ENCODE assay signal across 11 mouse cellular contexts in genomic region chr7:139528309-139529076, GRCm38 (mm10). TPM values are rescaled to one million over a fixed set of nuclear protein-coding genes. Genes with fewer than 3 reads are reported as not detected.
A peak's percentile ranks its signal among the peaks of the same experiment; 100 is the strongest.
DNase-seq lines count a peak whose midpoint lies in the region; ATAC-seq and TF ChIP-seq lines count a peak whose summit lies in the region.
"Had no signal": no experiment of that assay in that cellular context is flagged by ENCODE, and none has a peak within 500 bp of the region (broad histone marks: within the 10 kb centered on the region; RNA-seq: fewer than 3 reads in every experiment).

No protein-coding gene starts in this region.

- H3K4me2 ChIP-seq in forebrain, postnatal 0 days (ENCODE audit: low read depth) = no peak overlapping the region
- H3K4me2 ChIP-seq in midbrain, postnatal 0 days (ENCODE audit: low read depth, low read length, poor library complexity, severe bottlenecking) = no peak overlapping the region
- H3K4me2 ChIP-seq: lung, embryonic 15.5 days had no signal

- no peak overlapping the region for H3K27ac ChIP-seq in forebrain, postnatal 0 days (ENCODE audit: low read depth, low read length)
- H3K27ac ChIP-seq in midbrain, postnatal 0 days (ENCODE audit: low read depth, low read length) = no peak overlapping the region
- H3K27ac ChIP-seq: lung, embryonic 15.5 days had no signal

- peak; percentile 18 for DNase-seq in adrenal gland, postnatal 14 days
- no peak for DNase-seq in adrenal gland, adult 2 months
- DNase-seq in brain, adult 2 months (ENCODE audit: low read depth, low spot score) = peak; percentile 83
- DNase-seq in forebrain, postnatal 0 days = peak; percentile 26
- DNase-seq in midbrain, postnatal 0 days (ENCODE audit: low spot score) = peak; percentile 35
- DNase-seq in left cerebral cortex, postnatal 4 days = no peak
- DNase-seq in cerebellum, postnatal 4 days (ENCODE audit: low spot score in 2 of 2) = no peak
- no peak for DNase-seq in heart, adult 18-20 months
- DNase-seq: cerebellum, adult 9-11 months had no signal

- no peak overlapping the region for H3K9ac ChIP-seq in forebrain, postnatal 0 days
- no peak overlapping the region for H3K9ac ChIP-seq in midbrain, postnatal 0 days (replicated peaks; ENCODE audit: low read length, poor library complexity, severe bottlenecking)
- H3K9ac ChIP-seq: lung, embryonic 15.5 days had no signal

- no peaks in the 10 kb centered on the region for H3K9me3 ChIP-seq in forebrain, postnatal 0 days (ENCODE audit: low read length)
- H3K9me3 ChIP-seq in midbrain, postnatal 0 days (ENCODE audit: low read length) = no peaks in the 10 kb centered on the region
- H3K9me3 ChIP-seq: lung, embryonic 15.5 days had no signal

- TF ChIP-seq CTCF in forebrain, postnatal 0 days (IDR thresholded peaks at IDR 0.05; ENCODE audit: low read depth) = no peak
- no peak for TF ChIP-seq CTCF in midbrain, postnatal 0 days (IDR thresholded peaks at IDR 0.05)

- intact Hi-C loops in left cerebral cortex, postnatal 4 days (cut with DNase I) = no loop called here

- H3K4me1 ChIP-seq in forebrain, postnatal 0 days (ENCODE audit: insufficient read depth) = no peaks in the 10 kb centered on the region
- 0 out of 2 replicates have a peak, but pooled peaks cover 3% of the 10 kb centered on the region for H3K4me1 ChIP-seq in midbrain, postnatal 0 days (ENCODE audit: insufficient read depth, low read length)
- H3K4me1 ChIP-seq: lung, embryonic 15.5 days had no signal

- ATAC-seq in forebrain, postnatal 0 days = peak; percentile 84
- peak; percentile 52; the same call in 1 of the 2 replicates for ATAC-seq in midbrain, postnatal 0 days (ENCODE audit: low FRiP score)

- no peak overlapping the region for H3K4me3 ChIP-seq in forebrain, postnatal 0 days (ENCODE audit: low read depth, low read length)
- no peak overlapping the region for H3K4me3 ChIP-seq in midbrain, postnatal 0 days (ENCODE audit: low read depth, low read length)
- H3K4me3 ChIP-seq: lung, embryonic 15.5 days had no signal

- H3K27me3 ChIP-seq in forebrain, postnatal 0 days (ENCODE audit: insufficient read depth, low read length) = no peaks in the 10 kb centered on the region
- H3K27me3 ChIP-seq in midbrain, postnatal 0 days (ENCODE audit: insufficient read depth, low read length) = peaks cover 22% of the 10 kb centered on the region
- H3K27me3 ChIP-seq: lung, embryonic 15.5 days had no signal

- peaks cover 5% of the 10 kb centered on the region; the same call in 1 of the 2 replicates for H3K36me3 ChIP-seq in forebrain, postnatal 0 days (ENCODE audit: insufficient read depth)
- peaks cover 16% of the 10 kb centered on the region; the same call in 1 of the 2 replicates for H3K36me3 ChIP-seq in midbrain, postnatal 0 days (ENCODE audit: insufficient read depth, low read length)

- 19% methylated on average over 15 of the region's 15 CpGs for WGBS in forebrain, postnatal 0 days
- 27% methylated on average over 15 of the region's 15 CpGs for WGBS in midbrain, postnatal 0 days

RNA-seq across cellular contexts. Expression of gene Nkx6-2, which starts 54.1 kb away (rescaled TPM):
- not detected in 2 replicates for total RNA-seq in adrenal gland, postnatal 14 days (2021)
- total RNA-seq in adrenal gland, adult 2 months (2021) = not detected
- 0.24 and 0.56 TPM in 2 replicates for polyA plus RNA-seq in adrenal gland, adult 2 months (2012; rRNA removed)
- 1.00 and 1.2 TPM in 2 replicates for total RNA-seq in forebrain, postnatal 0 days (2014; rRNA removed)
- polyA plus RNA-seq in forebrain, postnatal 0 days (2015; fragmentation: Nextera tagmentation; extraction: Ambion mirVana) = 0.52 and 1.4 TPM in 2 replicates
- 8.3 and 10.0 TPM in 2 replicates for total RNA-seq in midbrain, postnatal 0 days (2014; rRNA removed)
- 7.3 and 8.2 TPM in 2 replicates for polyA plus RNA-seq in midbrain, postnatal 0 days (2015; fragmentation: Nextera tagmentation; extraction: Ambion mirVana)
- under 1 TPM in 1 of 2 experiments, not detected in 1; 0.48 TPM for total RNA-seq in left cerebral cortex, postnatal 4 days (2021)
- under 1 TPM in 1 of 2 experiments, not detected in 1; 0.15 TPM for total RNA-seq in heart, adult 18-20 months (2021)
- total RNA-seq: gastrocnemius, adult 18-20 months had no signal

Comparison
In these comparisons a context has a peak if more than half of its experiments do, and no peak if none do; other contexts are left out.
1. DNase-seq: peak in adrenal gland, postnatal 14 days (single experiment), brain, adult 2 months (single experiment), forebrain, postnatal 0 days (single experiment) and midbrain, postnatal 0 days (single experiment); none in adrenal gland, adult 2 months (single experiment), left cerebral cortex, postnatal 4 days (single experiment), cerebellum, postnatal 4 days (0 of 2) and heart, adult 18-20 months (0 of 2).